Mouse (Mus musculus) cerebellum, postnatal 10 days (tissue): Measurements from ENCODE around the gene Rgl1.
A peak's percentile ranks its signal among the peaks of the same experiment; 100 is the strongest.

ENCODE experiments used
- DNase-seq, 2 experiments: peaks; one replicate each; pipeline ENCODE4 v3.0.0; 2021; ENCODE audit warnings: mixed read lengths in 2 of 2

Rgl1 gene

GRCm38 (mm10) chr1:152612535-152613157 is 153.5 kb downstream of the Rgl1 start:
- DNase-seq = no peak

GRCm38 (mm10) chr1:152609547-152609946 is 156.6 kb downstream of the Rgl1 start:
- peak in 1 of 2 experiments; percentile 21 for DNase-seq

GRCm38 (mm10) chr1:152609006-152609405 is 157.1 kb downstream of the Rgl1 start:
- peak; percentile 34 to 38 for DNase-seq

- DNase-seq = peak in 1 of 2 experiments; percentile 30
These were observed 158.4 kb downstream of the Rgl1 start for GRCm38 (mm10) chr1:152607765-152608164.

GRCm38 (mm10) chr1:152606727-152607126 is 159.4 kb downstream of the Rgl1 start:
- peak in 1 of 2 experiments; percentile 43 for DNase-seq

- peak in 1 of 2 experiments; percentile 20 for DNase-seq
These were observed 160.1 kb downstream of the Rgl1 start for GRCm38 (mm10) chr1:152605895-152606625.

- no peak for DNase-seq
These were observed 162.0 kb downstream of the Rgl1 start for GRCm38 (mm10) chr1:152604147-152604546.

- no peak for DNase-seq
These were observed 162.5 kb downstream of the Rgl1 start for GRCm38 (mm10) chr1:152603628-152604027.

- no peak for DNase-seq
These were observed 165.7 kb downstream of the Rgl1 start for GRCm38 (mm10) chr1:152600494-152600893.

GRCm38 (mm10) chr1:152599347-152599746 is 166.8 kb downstream of the Rgl1 start:
- DNase-seq = no peak

GRCm38 (mm10) chr1:152594690-152595089 is 171.5 kb downstream of the Rgl1 start:
- DNase-seq = no peak

- no peak for DNase-seq
These were observed 172.2 kb downstream of the Rgl1 start for GRCm38 (mm10) chr1:152593831-152594549.

- DNase-seq = no peak
These were observed 172.8 kb downstream of the Rgl1 start for GRCm38 (mm10) chr1:152593382-152593781.

- DNase-seq = peak; percentile 23 to 32
These were observed 173.5 kb downstream of the Rgl1 start for GRCm38 (mm10) chr1:152592609-152593008.

- DNase-seq = no peak
These were observed 174.2 kb downstream of the Rgl1 start for GRCm38 (mm10) chr1:152591746-152592498.

GRCm38 (mm10) chr1:152590321-152590720 is 175.8 kb downstream of the Rgl1 start:
- no peak for DNase-seq

- peak; percentile 73 to 78 for DNase-seq
These were observed 176.7 kb downstream of the Rgl1 start for GRCm38 (mm10) chr1:152589331-152589935.

GRCm38 (mm10) chr1:152587431-152587830 is 178.7 kb downstream of the Rgl1 start:
- DNase-seq = no peak

GRCm38 (mm10) chr1:152585385-152585984 is 180.7 kb downstream of the Rgl1 start:
- no peak for DNase-seq

GRCm38 (mm10) chr1:152584933-152585332 is 181.2 kb downstream of the Rgl1 start:
- DNase-seq = no peak

GRCm38 (mm10) chr1:152581127-152581905 is 184.8 kb downstream of the Rgl1 start:
- DNase-seq = no peak
